Comparison of ENCODE assay signal across 16 mouse cellular contexts in the genomic region with DNA sequence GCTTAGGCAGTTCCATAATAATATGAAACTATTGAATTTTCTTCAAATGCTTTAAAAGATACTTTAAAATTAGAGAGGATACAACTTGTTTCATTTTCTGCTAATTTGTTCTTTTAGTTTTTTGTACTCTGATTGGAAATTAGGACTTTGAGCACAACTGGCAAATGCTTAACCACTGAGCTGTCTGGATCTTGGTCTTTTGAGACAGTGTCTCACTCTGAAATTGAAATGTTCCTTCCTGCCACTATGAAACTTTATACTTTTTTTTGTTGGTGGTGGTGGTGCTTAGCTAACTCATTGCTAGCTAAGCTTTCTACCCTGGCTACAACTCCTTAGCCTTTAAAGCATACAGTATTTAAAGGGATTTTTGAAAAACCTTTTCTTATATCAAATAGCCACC.
"Had no signal": no experiment of that assay in that cellular context is flagged by ENCODE, and none has a peak within 500 bp of the region (broad histone marks: within the 10 kb centered on the region; RNA-seq: fewer than 3 reads in every experiment).

No protein-coding gene starts in this region.

- H3K36me3 ChIP-seq: lung, embryonic 15.5 days; midbrain, embryonic 13.5 days; midbrain, embryonic 15.5 days; neural tube, embryonic 12.5 days; stomach, embryonic 15.5 days had no signal

- H3K27me3 ChIP-seq: lung, embryonic 15.5 days; megakaryocyte, embryonic 14.5 days; midbrain, embryonic 13.5 days; midbrain, embryonic 15.5 days; neural tube, embryonic 12.5 days; stomach, embryonic 15.5 days had no signal

- H3K4me1 ChIP-seq: lung, embryonic 15.5 days; midbrain, embryonic 13.5 days; midbrain, embryonic 15.5 days; neural tube, embryonic 12.5 days; stomach, embryonic 15.5 days had no signal

- ATAC-seq: lung, postnatal 0 days; midbrain, embryonic 13.5 days; midbrain, embryonic 15.5 days had no signal

- H3K27ac ChIP-seq: lung, embryonic 15.5 days; macrophage; midbrain, embryonic 13.5 days; midbrain, embryonic 15.5 days; neural tube, embryonic 12.5 days; stomach, embryonic 15.5 days; stomach, postnatal 0 days had no signal

- H3K4me3 ChIP-seq: lung, embryonic 15.5 days; megakaryocyte, embryonic 14.5 days; midbrain, embryonic 13.5 days; midbrain, embryonic 15.5 days; neural tube, embryonic 12.5 days; stomach, embryonic 15.5 days had no signal

- DNase-seq: lung, adult 2 months; lung, postnatal 14 days; lung, postnatal 36 days; right cerebral cortex, postnatal 14 days; thymus, adult 2 months; thymus, postnatal 25 days; thymus, postnatal 4 days had no signal
